Mouse (Mus musculus): ENCODE measurements around the gene Sema3e. TPM values are rescaled to one million over a fixed set of nuclear protein-coding genes. Genes with fewer than 3 reads are reported as not detected.

Gene Sema3e
- polyA plus RNA-seq, 2 experiments, result 0.02 to 0.09 TPM

DNA sequence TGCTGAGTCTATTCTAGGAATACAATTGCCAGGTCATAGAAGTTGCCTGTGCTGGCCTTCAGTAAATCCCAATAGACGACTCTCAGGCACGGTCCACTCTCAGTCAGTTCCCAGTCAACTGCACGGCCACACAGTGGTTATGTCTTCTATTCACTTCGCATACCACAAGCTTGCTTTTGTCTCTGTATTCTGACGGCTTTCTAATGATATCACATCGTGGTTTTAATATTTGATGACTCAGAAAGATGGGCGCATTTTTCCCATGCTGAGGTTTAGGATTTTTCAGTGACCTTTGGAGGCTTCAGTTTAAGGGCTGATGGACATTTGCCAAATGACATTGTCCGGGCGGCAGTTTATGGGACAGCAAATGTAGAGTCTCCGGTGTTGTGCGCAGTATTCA is 157.1 kb downstream of the Sema3e start:
- H3K4me2 ChIP-seq (ENCODE audit: low read depth), result no peak overlapping the region
- no peaks in the 10 kb centered on the region for H3K9me3 ChIP-seq (ENCODE audit: control insufficient read depth, low read length)
- ATAC-seq (ENCODE audit: insufficient read depth) (no peak), DNase-seq (ENCODE audit: low read depth in 3 of 3, low spot score in 3 of 3) (no peak)
- no peak overlapping the region for H3K27ac ChIP-seq
- no peak overlapping the region for H3K4me3 ChIP-seq (ENCODE audit: insufficient read depth in 1 of 2, low read depth in 2 of 2, low read length in 2 of 2)
- no peak overlapping the region for H3K9ac ChIP-seq (replicated peaks)
- TF ChIP-seq EP300 (IDR thresholded peaks at IDR 0.05; ENCODE audit: low read depth) (no peak), CTCF (IDR thresholded peaks at IDR 0.05; ENCODE audit: low read depth) (no peak)
- 68% methylated on average over 11 of the region's 11 CpGs for WGBS (ENCODE audit: insufficient replicate concordance)
- H3K4me1 ChIP-seq (replicated peaks; ENCODE audit: control insufficient read depth in 2 of 2, insufficient read depth in 2 of 2, low read length in 1 of 2), result no peaks in the 10 kb centered on the region
- H3K36me3 ChIP-seq (replicated peaks; ENCODE audit: control insufficient read depth, insufficient read depth, low read depth), result no peaks in the 10 kb centered on the region
- H3K27me3 ChIP-seq (ENCODE audit: control insufficient read depth, insufficient read depth, low read length), result no peaks in the 10 kb centered on the region

DNA sequence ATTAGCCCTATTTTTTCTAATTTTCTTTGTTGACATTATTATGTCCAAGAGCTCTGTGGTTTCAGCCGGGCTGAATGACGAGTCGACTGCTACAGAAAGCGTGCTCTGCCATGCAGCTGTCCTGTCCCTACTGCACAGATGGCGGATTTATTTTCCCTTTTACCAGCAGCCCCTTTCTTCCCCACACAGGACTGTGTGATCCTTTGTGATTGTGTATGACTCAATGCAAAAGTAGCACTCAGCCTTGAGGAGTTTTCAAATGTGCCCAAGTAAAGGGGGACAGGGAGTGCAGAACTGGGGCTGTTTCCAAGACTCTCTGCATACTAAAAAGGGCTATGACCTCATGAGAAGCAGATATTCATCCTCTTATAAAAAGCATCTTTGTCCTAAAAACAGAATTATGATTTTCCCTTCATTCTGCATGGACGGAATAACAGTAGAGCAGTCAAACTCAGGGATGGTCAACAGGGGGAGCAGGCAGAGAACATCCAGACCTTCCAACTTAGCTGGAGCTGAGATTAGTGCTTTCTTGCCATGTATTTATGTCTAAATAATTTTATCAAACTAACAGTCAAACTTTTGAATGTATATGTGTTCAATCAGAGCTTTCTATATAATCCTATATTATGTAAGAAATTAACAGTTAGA is 170.2 kb downstream of the Sema3e start:
- no peak overlapping the region for H3K27ac ChIP-seq
- ATAC-seq (ENCODE audit: insufficient read depth), result no peak
- TF ChIP-seq EP300 (IDR thresholded peaks at IDR 0.05; ENCODE audit: low read depth), result no peak
- no peak for TF ChIP-seq CTCF (IDR thresholded peaks at IDR 0.05; ENCODE audit: low read depth)
- no peaks in the 10 kb centered on the region for H3K36me3 ChIP-seq (replicated peaks; ENCODE audit: control insufficient read depth, insufficient read depth, low read depth)
- H3K27me3 ChIP-seq (ENCODE audit: control insufficient read depth, insufficient read depth, low read length), result no peaks in the 10 kb centered on the region
- no peaks in the 10 kb centered on the region for H3K4me1 ChIP-seq (replicated peaks; ENCODE audit: control insufficient read depth in 2 of 2, insufficient read depth in 2 of 2, low read length in 1 of 2)
- H3K9me3 ChIP-seq (ENCODE audit: control insufficient read depth, low read length), result no peaks in the 10 kb centered on the region
- no peak overlapping the region for H3K4me2 ChIP-seq (ENCODE audit: low read depth)
- no peak overlapping the region for H3K9ac ChIP-seq (replicated peaks)
- DNase-seq (ENCODE audit: low read depth in 3 of 3, low spot score in 3 of 3), result no peak
- H3K4me3 ChIP-seq (ENCODE audit: insufficient read depth in 1 of 2, low read depth in 2 of 2, low read length in 2 of 2), result no peak overlapping the region
- 54% methylated on average over 6 of the region's 6 CpGs for WGBS (ENCODE audit: insufficient replicate concordance)

DNA sequence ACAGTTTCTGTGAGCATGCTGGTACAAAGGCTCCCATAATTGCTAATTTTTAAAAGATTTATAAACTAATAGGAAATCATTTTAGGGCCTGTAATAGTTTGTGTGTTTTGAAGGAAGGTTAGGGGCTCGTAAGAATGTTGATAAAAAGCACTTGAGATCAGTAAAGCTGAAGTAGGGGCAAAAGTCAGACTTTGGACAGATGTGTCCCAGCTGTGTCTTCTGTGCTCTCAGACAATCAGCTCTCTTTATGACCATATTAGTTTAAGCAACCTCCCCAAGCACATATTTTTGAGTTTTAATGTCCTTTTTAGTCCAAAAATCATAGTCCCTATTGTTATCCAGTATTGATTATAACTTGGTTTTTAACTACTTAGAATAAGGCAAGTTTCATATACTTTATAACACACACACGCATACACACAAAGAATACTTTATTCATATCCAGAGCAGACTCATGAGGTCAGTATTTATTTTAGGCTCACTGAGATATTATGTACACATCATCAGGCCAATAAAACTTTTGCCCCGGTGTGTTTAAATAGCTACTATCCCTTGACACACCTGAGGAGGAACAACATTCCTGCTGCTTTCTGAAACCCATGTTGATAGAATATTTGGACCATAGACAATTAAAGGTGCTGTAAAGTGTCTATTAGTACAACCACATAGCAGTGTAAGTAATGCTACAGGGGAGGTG is 173.4 kb downstream of the Sema3e start:
- Histone ChIP-seq H3K9ac (replicated peaks) (no peak overlapping the region), H3K4me1 (replicated peaks; ENCODE audit: control insufficient read depth in 2 of 2, insufficient read depth in 2 of 2, low read length in 1 of 2) (no peaks in the 10 kb centered on the region), H3K36me3 (replicated peaks; ENCODE audit: control insufficient read depth, insufficient read depth, low read depth) (no peaks in the 10 kb centered on the region), H3K27ac (no peak overlapping the region), H3K4me3 (ENCODE audit: insufficient read depth in 1 of 2, low read depth in 2 of 2, low read length in 2 of 2) (no peak overlapping the region), H3K9me3 (ENCODE audit: control insufficient read depth, low read length) (no peaks in the 10 kb centered on the region), H3K27me3 (ENCODE audit: control insufficient read depth, insufficient read depth, low read length) (no peaks in the 10 kb centered on the region), H3K4me2 (ENCODE audit: low read depth) (no peak overlapping the region)
- no peak for DNase-seq (ENCODE audit: low read depth in 3 of 3, low spot score in 3 of 3)
- ATAC-seq (ENCODE audit: insufficient read depth), result no peak
- TF ChIP-seq EP300 (IDR thresholded peaks at IDR 0.05; ENCODE audit: low read depth) (no peak), CTCF (IDR thresholded peaks at IDR 0.05; ENCODE audit: low read depth) (no peak)
- 50% methylated on average over 3 of the region's 3 CpGs for WGBS (ENCODE audit: insufficient replicate concordance)

DNA sequence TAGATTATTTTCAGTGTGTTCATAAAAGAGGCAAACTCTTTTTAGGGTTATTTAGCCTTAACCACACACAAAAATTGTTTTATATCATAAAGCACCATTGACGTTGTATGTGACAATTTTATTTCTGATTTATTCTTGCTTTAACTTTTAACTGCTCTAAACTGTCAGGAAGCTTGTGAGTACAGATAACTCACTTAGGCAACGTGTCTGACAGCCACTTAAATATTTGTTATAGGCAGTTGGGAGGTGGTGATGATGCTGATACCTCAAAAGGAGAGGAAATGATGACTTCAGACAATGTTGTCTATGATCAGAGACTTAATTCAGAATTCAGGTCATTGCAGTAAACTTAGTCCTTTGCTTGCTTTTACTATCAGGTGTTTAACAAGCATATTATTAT is 181.7 kb downstream of the Sema3e start:
- H3K27ac ChIP-seq, result no peak overlapping the region
- ATAC-seq (ENCODE audit: insufficient read depth), result no peak
- H3K9ac ChIP-seq (replicated peaks), result no peak overlapping the region
- no peak overlapping the region for H3K4me2 ChIP-seq (ENCODE audit: low read depth)
- TF ChIP-seq CTCF (IDR thresholded peaks at IDR 0.05; ENCODE audit: low read depth) (no peak), EP300 (IDR thresholded peaks at IDR 0.05; ENCODE audit: low read depth) (no peak)
- no peak for DNase-seq (ENCODE audit: low read depth in 3 of 3, low spot score in 3 of 3)
- H3K4me3 ChIP-seq (ENCODE audit: insufficient read depth in 1 of 2, low read depth in 2 of 2, low read length in 2 of 2), result no peak overlapping the region
- WGBS (ENCODE audit: insufficient replicate concordance), result 28% methylated on average over 2 of the region's 2 CpGs
- no peaks in the 10 kb centered on the region for H3K4me1 ChIP-seq (replicated peaks; ENCODE audit: control insufficient read depth in 2 of 2, insufficient read depth in 2 of 2, low read length in 1 of 2)
- no peaks in the 10 kb centered on the region for H3K36me3 ChIP-seq (replicated peaks; ENCODE audit: control insufficient read depth, insufficient read depth, low read depth)
- no peaks in the 10 kb centered on the region for H3K9me3 ChIP-seq (ENCODE audit: control insufficient read depth, low read length)
- H3K27me3 ChIP-seq (ENCODE audit: control insufficient read depth, insufficient read depth, low read length), result no peaks in the 10 kb centered on the region

DNA sequence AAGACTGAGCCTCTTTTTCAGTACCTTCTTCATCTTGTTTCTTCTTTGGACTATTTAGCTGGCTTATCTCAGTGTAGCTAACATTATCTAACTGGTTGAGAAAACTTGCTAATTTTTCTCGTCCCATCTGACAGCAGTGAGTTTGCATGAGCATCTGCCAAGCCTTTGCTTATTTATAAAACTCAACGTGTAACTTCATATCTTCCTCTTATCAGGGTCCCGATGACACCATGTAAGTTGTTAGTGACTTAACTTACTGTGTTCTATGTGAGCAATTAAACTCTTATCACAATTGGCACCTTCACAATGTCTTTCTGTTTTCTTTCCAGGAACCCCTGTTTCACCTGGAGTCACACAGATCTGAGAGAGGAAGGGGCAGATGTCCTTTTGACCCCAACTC is 184.9 kb downstream of the Sema3e start:
- no peak overlapping the region for H3K4me2 ChIP-seq (ENCODE audit: low read depth)

More for the DNA sequence above, 184.9 kb downstream of the Sema3e start:
- H3K27me3 ChIP-seq (ENCODE audit: control insufficient read depth, insufficient read depth, low read length), result no peaks in the 10 kb centered on the region
- WGBS (ENCODE audit: insufficient replicate concordance), result 34% methylated on average over 3 of the region's 3 CpGs
- H3K4me1 ChIP-seq (replicated peaks; ENCODE audit: control insufficient read depth in 2 of 2, insufficient read depth in 2 of 2, low read length in 1 of 2), result no peaks in the 10 kb centered on the region
- DNase-seq (ENCODE audit: low read depth in 3 of 3, low spot score in 3 of 3) (no peak), ATAC-seq (ENCODE audit: insufficient read depth) (no peak)
- H3K4me3 ChIP-seq (ENCODE audit: insufficient read depth in 1 of 2, low read depth in 2 of 2, low read length in 2 of 2), result no peak overlapping the region
- H3K27ac ChIP-seq, result no peak overlapping the region
- no peaks in the 10 kb centered on the region for H3K9me3 ChIP-seq (ENCODE audit: control insufficient read depth, low read length)
- H3K9ac ChIP-seq (replicated peaks), result no peak overlapping the region
- TF ChIP-seq CTCF (IDR thresholded peaks at IDR 0.05; ENCODE audit: low read depth), result no peak
- no peak for TF ChIP-seq EP300 (IDR thresholded peaks at IDR 0.05; ENCODE audit: low read depth)
- no peaks in the 10 kb centered on the region for H3K36me3 ChIP-seq (replicated peaks; ENCODE audit: control insufficient read depth, insufficient read depth, low read depth)

Data from liver, embryonic 14.5 days (tissue).